Mouse (Mus musculus) cerebellum, postnatal 14 days (tissue): ENCODE results near the gene Olfr1223.
"Not testable (repeated sequence)": the region's sequence is repeated elsewhere in the genome, so short reads cannot be mapped to it uniquely, and the experiment has no call there.

Experiments used
- DNase-seq, 2 experiments: peaks; one replicate each; pipeline ENCODE4 v3.0.0; 2021; ENCODE audit warnings: mixed read lengths in 2 of 2

Gene Olfr1223

GRCm38 (mm10) chr2:89151460-89151859, at the start of gene Olfr1223:
TSS of gene Olfr1223 (minus strand) at chr2:89151560.
- DNase-seq: no peak

GRCm38 (mm10) chr2:89199948-89200347, 48.6 kb upstream of the Olfr1223 start, which contains the start of gene Olfr1226:
TSS of gene Olfr1226 (minus strand) at chr2:89200048.
- DNase-seq: no peak

- DNase-seq: no peak
Observed at GRCm38 (mm10) chr2:89196325-89196982, 45.1 kb upstream of the Olfr1223 start.

GRCm38 (mm10) chr2:89174569-89174968, 23.2 kb upstream of the Olfr1223 start, which contains the start of gene Olfr1225:
TSS of gene Olfr1225 (minus strand) at chr2:89174669.
- no peak for DNase-seq

GRCm38 (mm10) chr2:89164711-89165110, 13.4 kb upstream of the Olfr1223 start:
- DNase-seq: not testable (repeated sequence)

GRCm38 (mm10) chr2:89163991-89164390, 12.6 kb upstream of the Olfr1223 start, which contains the start of gene Olfr1224-ps1:
TSS of gene Olfr1224-ps1 (minus strand) at chr2:89164091.
- DNase-seq: not testable (repeated sequence)

GRCm38 (mm10) chr2:89132954-89133353, 18.4 kb downstream of the Olfr1223 start, which contains the start of gene Olfr1222:
TSS of gene Olfr1222 (minus strand) at chr2:89133054.
- DNase-seq: no peak

- no peak for DNase-seq
Observed at GRCm38 (mm10) chr2:89117183-89117582, 34.2 kb downstream of the Olfr1223 start, which contains the start of gene Olfr1221. TSS of gene Olfr1221 (minus strand) at chr2:89117283.

- DNase-seq: no peak
Observed at GRCm38 (mm10) chr2:89106735-89107134, 44.6 kb downstream of the Olfr1223 start, which contains the start of gene Olfr1220. TSS of gene Olfr1220 (minus strand) at chr2:89106835.

GRCm38 (mm10) chr2:89105651-89106050, 45.7 kb downstream of the Olfr1223 start:
- no peak for DNase-seq

GRCm38 (mm10) chr2:89093848-89094247, 57.5 kb downstream of the Olfr1223 start:
- no peak for DNase-seq
